25 mouse cellular contexts compared by ENCODE assay signal in the genomic region with DNA sequence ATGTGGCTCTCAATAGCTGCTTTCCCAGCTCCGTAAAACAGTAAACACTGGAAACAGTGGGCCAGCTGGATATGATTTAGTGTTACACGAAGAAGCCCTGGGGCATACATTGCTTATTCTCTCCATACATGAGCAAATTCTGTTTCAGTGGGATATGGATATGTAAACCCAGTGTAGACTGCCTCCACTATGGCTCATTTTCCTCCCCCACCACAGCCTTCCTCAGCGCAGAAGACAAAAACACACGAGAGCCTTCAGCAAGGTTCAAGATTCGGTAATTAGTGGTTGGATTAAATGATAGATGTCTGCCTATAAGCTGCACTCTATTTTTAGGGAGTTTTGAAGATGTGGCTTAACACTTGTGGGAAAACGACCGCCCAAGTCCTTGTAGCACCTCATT. TPM values are rescaled to one million over a fixed set of nuclear protein-coding genes. Genes with fewer than 3 reads are reported as not detected.
DNase-seq lines count a peak whose midpoint lies in the region; ATAC-seq and TF ChIP-seq lines count a peak whose summit lies in the region.
"Had no signal": no experiment of that assay in that cellular context is flagged by ENCODE, and none has a peak within 500 bp of the region (broad histone marks: within the 10 kb centered on the region; RNA-seq: fewer than 3 reads in every experiment).

No protein-coding gene starts in this region.

- H3K9me3 ChIP-seq in embryonic facial prominence, embryonic 11.5 days (replicated peaks; ENCODE audit: control insufficient read depth, low read length) = no peaks in the 10 kb centered on the region
- no peaks in the 10 kb centered on the region for H3K9me3 ChIP-seq in embryonic facial prominence, embryonic 10.5 days
- no peaks in the 10 kb centered on the region for H3K9me3 ChIP-seq in limb, embryonic 14.5 days (ENCODE audit: control insufficient read depth, low read length)
- no peaks in the 10 kb centered on the region for H3K9me3 ChIP-seq in limb, embryonic 10.5 days (replicated peaks)
- no peaks in the 10 kb centered on the region; the same call in 1 of the 2 replicates for H3K9me3 ChIP-seq in embryonic facial prominence, embryonic 14.5 days (ENCODE audit: control insufficient read depth, low read length)

- no peaks in the 10 kb centered on the region for H3K4me1 ChIP-seq in embryonic facial prominence, embryonic 11.5 days (ENCODE audit: control insufficient read depth, insufficient read depth, low read length)
- H3K4me1 ChIP-seq in embryonic facial prominence, embryonic 10.5 days = no peaks in the 10 kb centered on the region; the same call in 1 of the 2 replicates
- H3K4me1 ChIP-seq in limb, embryonic 14.5 days (ENCODE audit: control insufficient read depth, insufficient read depth, low read length) = no peaks in the 10 kb centered on the region
- 0 out of 2 replicates have a peak, but pooled peaks cover 3% of the 10 kb centered on the region for H3K4me1 ChIP-seq in limb, embryonic 10.5 days
- H3K4me1 ChIP-seq in embryonic facial prominence, embryonic 14.5 days (ENCODE audit: control insufficient read depth, insufficient read depth, low read length) = peaks cover 3% of the 10 kb centered on the region; the same call in 1 of the 2 replicates
- peaks cover 10% of the 10 kb centered on the region; the same call in 1 of the 2 replicates for H3K4me1 ChIP-seq in olfactory bulb, adult 2 months (ENCODE audit: control insufficient read depth, insufficient read depth, low read length)
- H3K4me1 ChIP-seq: forebrain, embryonic 10.5 days had no signal

- no peak for TF ChIP-seq POLR2A in limb, embryonic 14.5 days (IDR thresholded peaks at IDR 0.05; ENCODE audit: borderline replicate concordance, extremely low read depth, insufficient read depth, insufficient read length)
- TF ChIP-seq POLR2A in olfactory bulb, adult 2 months (IDR thresholded peaks at IDR 0.05; ENCODE audit: insufficient read depth, low read depth, low read length) = no peak

- no peak for TF ChIP-seq CTCF in olfactory bulb, adult 2 months (IDR thresholded peaks at IDR 0.05; ENCODE audit: insufficient read depth, low read depth, low read length)

- no peak overlapping the region for H3K4me2 ChIP-seq in embryonic facial prominence, embryonic 11.5 days (ENCODE audit: low read depth, low read length)
- no peak overlapping the region for H3K4me2 ChIP-seq in limb, embryonic 14.5 days (replicated peaks; ENCODE audit: low read depth, low read length, severe bottlenecking)
- no peak overlapping the region for H3K4me2 ChIP-seq in embryonic facial prominence, embryonic 14.5 days (ENCODE audit: low read depth, low read length)
- H3K4me2 ChIP-seq: forebrain, embryonic 12.5 days had no signal

- no peaks in the 10 kb centered on the region for H3K27me3 ChIP-seq in embryonic facial prominence, embryonic 11.5 days (ENCODE audit: control insufficient read depth, insufficient read depth, low read length)
- no peaks in the 10 kb centered on the region for H3K27me3 ChIP-seq in embryonic facial prominence, embryonic 10.5 days (replicated peaks; ENCODE audit: low read depth, poor library complexity, severe bottlenecking)
- no peaks in the 10 kb centered on the region for H3K27me3 ChIP-seq in limb, embryonic 14.5 days (ENCODE audit: control insufficient read depth, insufficient read depth, low read length)
- no peaks in the 10 kb centered on the region for H3K27me3 ChIP-seq in limb, embryonic 10.5 days (ENCODE audit: low read depth, poor library complexity, severe bottlenecking)
- H3K27me3 ChIP-seq in embryonic facial prominence, embryonic 14.5 days (replicated peaks; ENCODE audit: control insufficient read depth, insufficient read depth, low read length) = no peaks in the 10 kb centered on the region
- H3K27me3 ChIP-seq: forebrain, embryonic 12.5 days had no signal

- WGBS in embryonic facial prominence, embryonic 11.5 days = 74% methylated on average over 7 of the region's 7 CpGs
- 79% methylated on average over 7 of the region's 7 CpGs for WGBS in embryonic facial prominence, embryonic 10.5 days
- WGBS in limb, embryonic 14.5 days = 44% methylated on average over 7 of the region's 7 CpGs
- 92% methylated on average over 7 of the region's 7 CpGs for WGBS in limb, embryonic 10.5 days
- 49% methylated on average over 7 of the region's 7 CpGs for WGBS in embryonic facial prominence, embryonic 14.5 days
- 55% methylated on average over 7 of the region's 7 CpGs for WGBS in olfactory bulb, adult 2 months

- H3K9ac ChIP-seq in embryonic facial prominence, embryonic 11.5 days (replicated peaks; ENCODE audit: low read length) = no peak overlapping the region
- H3K9ac ChIP-seq in limb, embryonic 14.5 days (ENCODE audit: low read depth, low read length, severe bottlenecking) = no peak overlapping the region
- no peak overlapping the region for H3K9ac ChIP-seq in embryonic facial prominence, embryonic 14.5 days (ENCODE audit: low read depth, low read length)
- H3K9ac ChIP-seq: forebrain, embryonic 12.5 days had no signal

- no peak for ATAC-seq in embryonic facial prominence, embryonic 11.5 days (replicated peaks; ENCODE audit: insufficient number of reproducible peaks, low FRiP score, low TSS enrichment, low read depth)
- no peak for ATAC-seq in limb, embryonic 14.5 days (ENCODE audit: low FRiP score, low read depth)
- peak; percentile 33; the same call in 1 of the 2 replicates for ATAC-seq in embryonic facial prominence, embryonic 14.5 days (ENCODE audit: low read depth)
- ATAC-seq: forebrain, embryonic 14.5 days; forebrain, embryonic 16.5 days had no signal

- peak; percentile 46 for DNase-seq in embryonic facial prominence, embryonic 11.5 days (ENCODE audit: low spot score)
- DNase-seq in embryonic facial prominence, embryonic 10.5 days (ENCODE audit: low spot score) = no peak
- DNase-seq in limb, embryonic 14.5 days (ENCODE audit: low spot score) = peak; percentile 42
- DNase-seq in limb, embryonic 10.5 days (ENCODE audit: low spot score) = no peak
- peak; percentile 59 for DNase-seq in embryonic facial prominence, embryonic 14.5 days (ENCODE audit: low spot score)
- DNase-seq in left cerebral cortex, adult 8-10 months (ENCODE audit: low spot score in 2 of 2) = no peak
- DNase-seq in cerebellum, postnatal 14 days = no peak
- DNase-seq: adrenal gland, adult 8-10 months; adrenal gland, postnatal 14 days; adrenal gland, postnatal 36 days; B cell, adult 2 months; cerebellum, adult 11-12 months; cerebellum, adult 2 months; cerebellum, adult 9-10 months; cerebellum, postnatal 10 days; cerebellum, postnatal 36 days; embryo, embryonic 11 days had no signal

- H3K4me3 ChIP-seq in embryonic facial prominence, embryonic 11.5 days (ENCODE audit: low read depth, low read length) = no peak overlapping the region
- no peak overlapping the region for H3K4me3 ChIP-seq in embryonic facial prominence, embryonic 10.5 days
- H3K4me3 ChIP-seq in limb, embryonic 14.5 days (replicated peaks; ENCODE audit: low read length) = no peak overlapping the region
- H3K4me3 ChIP-seq in limb, embryonic 10.5 days = no peak overlapping the region
- H3K4me3 ChIP-seq in embryonic facial prominence, embryonic 14.5 days (ENCODE audit: low read depth, low read length) = no peak overlapping the region
- no peak overlapping the region for H3K4me3 ChIP-seq in olfactory bulb, adult 2 months (ENCODE audit: insufficient read depth, low read depth, low read length)
- H3K4me3 ChIP-seq: erythroblast, embryonic 14.5 days; forebrain, embryonic 10.5 days; forebrain, embryonic 12.5 days had no signal

- H3K27ac ChIP-seq in embryonic facial prominence, embryonic 11.5 days (replicated peaks; ENCODE audit: low read depth, low read length) = no peak overlapping the region
- H3K27ac ChIP-seq in embryonic facial prominence, embryonic 10.5 days (replicated peaks) = no peak overlapping the region
- no peak overlapping the region for H3K27ac ChIP-seq in limb, embryonic 14.5 days (replicated peaks; ENCODE audit: low read depth, low read length)
- H3K27ac ChIP-seq in limb, embryonic 10.5 days = no peak overlapping the region
- H3K27ac ChIP-seq in embryonic facial prominence, embryonic 14.5 days (replicated peaks; ENCODE audit: low read depth, low read length) = no peak overlapping the region
- H3K27ac ChIP-seq in olfactory bulb, adult 2 months (ENCODE audit: insufficient read depth, low read depth, low read length) = 0 out of 2 replicates have a peak overlapping the region, but pooled peaks have one; percentile 33
- H3K27ac ChIP-seq: forebrain, embryonic 10.5 days; forebrain, embryonic 12.5 days had no signal

- no peaks in the 10 kb centered on the region for H3K36me3 ChIP-seq in embryonic facial prominence, embryonic 11.5 days (replicated peaks; ENCODE audit: control insufficient read depth, insufficient read depth, low read depth, low read length)
- peaks cover 7% of the 10 kb centered on the region for H3K36me3 ChIP-seq in embryonic facial prominence, embryonic 10.5 days (replicated peaks)
- H3K36me3 ChIP-seq in limb, embryonic 14.5 days (ENCODE audit: control insufficient read depth, insufficient read depth, low read length) = no peaks in the 10 kb centered on the region
- no peaks in the 10 kb centered on the region for H3K36me3 ChIP-seq in limb, embryonic 10.5 days
- no peaks in the 10 kb centered on the region for H3K36me3 ChIP-seq in embryonic facial prominence, embryonic 14.5 days (ENCODE audit: control insufficient read depth, insufficient read depth, low read length)

RNA-seq across cellular contexts. Expression of gene Sox2, which starts 36.1 kb away (rescaled TPM):
- polyA plus RNA-seq in embryonic facial prominence, embryonic 11.5 days (2014; fragmentation: Nextera tagmentation; extraction: Ambion mirVana) = 13.2 and 13.7 TPM in 2 replicates
- polyA plus RNA-seq in embryonic facial prominence, embryonic 10.5 days (2016; fragmentation: Nextera tagmentation; extraction: Ambion mirVana) = 12.2 and 16.1 TPM in 2 replicates
- polyA plus RNA-seq in limb, embryonic 14.5 days (2012; rRNA removed) = 1.3 TPM in 2 replicates
- 0.21 and 0.35 TPM in 2 replicates for polyA plus RNA-seq in limb, embryonic 14.5 days (2014; fragmentation: Nextera tagmentation; extraction: Ambion mirVana)
- polyA plus RNA-seq in limb, embryonic 10.5 days (2016; fragmentation: Nextera tagmentation; extraction: Ambion mirVana) = 0.09 and 0.20 TPM in 2 replicates
- polyA plus RNA-seq in embryonic facial prominence, embryonic 14.5 days (2014; fragmentation: Nextera tagmentation; extraction: Ambion mirVana) = 4.3 and 5.1 TPM in 2 replicates
- not detected in 2 replicates for polyA plus RNA-seq in olfactory bulb, adult 2 months (2012; ENCODE audit: insufficient read depth, insufficient read length, low replicate concordance, missing spikeins)
- 10 to 100 TPM; 37.0 to 44.0 (median 39.2) TPM for total RNA-seq in left cerebral cortex, adult 8-10 months (2022)
- total RNA-seq: common myeloid progenitor, adult 5-6 weeks; MEL had no signal
- polyA plus RNA-seq: erythroblast, embryonic 14.5 days had no signal

Comparison
In these comparisons a context has a peak if more than half of its experiments do, and no peak if none do; other contexts are left out.
1. DNase-seq: peak in embryonic facial prominence, embryonic 11.5 days (single experiment), limb, embryonic 14.5 days (single experiment) and embryonic facial prominence, embryonic 14.5 days (single experiment); none in embryonic facial prominence, embryonic 10.5 days (single experiment), limb, embryonic 10.5 days (single experiment), left cerebral cortex, adult 8-10 months (0 of 2) and cerebellum, postnatal 14 days (0 of 2).